Mouse (Mus musculus) heart, postnatal 14 days (tissue): ENCODE results near the gene March6. TPM values are rescaled to one million over a fixed set of nuclear protein-coding genes. Genes with fewer than 3 reads are reported as not detected.

Experiments
- DNase-seq, 2 experiments: peaks; one replicate each; pipeline ENCODE4 v3.0.0; 2021 to 2022
- intact Hi-C: fragments of 180-260 bp; cut with DNase I; formaldehyde crosslinking; loops from one replicate; pipeline ENCODE4 v1.15.1; 2025
- total RNA-seq, 2 experiments: library from RNA; stranded (reverse); gene quantifications; 2 replicates each; pipeline ENCODE4 v1.2.3; 2021

The March6 gene
- total RNA-seq, 2 experiments from 2014 or later = 106 to 108 TPM

DNA sequence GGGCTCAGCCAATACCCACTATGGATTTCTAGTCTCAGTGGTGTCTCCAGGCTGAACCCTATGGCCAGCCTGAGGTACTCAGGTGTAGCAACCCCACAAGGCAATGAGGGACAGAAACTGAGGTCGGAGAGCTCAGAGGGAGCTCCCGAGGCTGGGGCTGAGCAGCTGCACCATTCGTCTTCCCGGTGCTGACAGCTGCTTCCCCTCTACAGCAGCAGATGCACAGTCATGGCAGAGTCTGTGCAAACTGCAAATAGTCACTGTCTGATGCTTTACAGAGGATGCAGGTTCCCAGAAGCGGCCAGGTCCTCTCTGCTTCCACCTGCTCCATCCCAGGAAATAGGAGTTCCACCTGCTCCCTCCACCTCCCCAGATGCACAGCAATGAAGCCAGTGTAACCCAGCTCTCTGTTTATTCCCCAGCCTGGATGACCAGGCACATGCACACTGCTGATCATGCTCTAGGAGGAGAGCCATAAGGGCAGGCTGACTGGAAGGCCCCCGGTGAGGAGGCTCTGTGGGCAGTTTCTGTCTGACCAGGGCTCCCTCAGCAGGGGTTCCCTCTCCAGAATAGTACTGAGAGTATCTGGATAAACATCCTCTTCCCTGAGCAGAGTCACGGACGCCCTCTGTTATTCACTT, 104.7 kb downstream of the March6 start:
- no peak for DNase-seq

DNA sequence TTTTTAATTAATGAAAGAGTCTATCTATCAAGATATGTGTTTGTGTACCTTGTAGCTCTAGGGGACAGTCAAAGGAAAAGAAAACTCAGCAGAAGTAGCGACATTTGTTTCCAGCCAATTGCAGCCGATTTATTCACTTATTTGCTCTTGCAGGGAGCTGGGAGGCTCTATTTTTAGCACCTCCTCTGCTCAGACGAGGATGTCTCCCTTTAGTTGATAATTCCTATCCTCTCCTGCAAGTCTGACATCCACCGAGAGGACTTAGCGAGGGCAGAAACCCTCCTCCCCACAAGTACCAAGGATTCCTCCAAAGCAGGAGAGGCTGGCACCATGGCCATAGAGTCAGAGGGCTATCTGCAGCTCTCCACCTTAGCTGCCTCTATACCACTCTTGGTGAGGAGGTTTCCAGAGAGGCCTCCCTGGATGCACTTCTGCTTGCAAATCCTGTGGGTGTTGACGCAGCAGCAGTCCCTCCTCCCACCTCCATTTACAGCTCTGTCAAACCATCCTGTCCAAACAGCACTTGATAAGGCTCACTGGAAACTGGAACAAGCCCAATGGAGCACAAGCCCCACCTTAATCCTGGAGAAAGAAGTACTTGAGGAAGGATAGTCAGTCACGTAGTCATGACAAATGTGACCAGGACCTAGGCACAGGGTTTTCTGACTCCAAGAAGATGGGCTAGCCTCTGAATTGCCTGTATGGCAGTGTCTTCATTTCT, 108.0 kb downstream of the March6 start:
- intact Hi-C loops = no loop called here
- no peak for DNase-seq

More for the DNA sequence above, 104.7 kb downstream of the March6 start:
- intact Hi-C loops = no loop called here

DNA sequence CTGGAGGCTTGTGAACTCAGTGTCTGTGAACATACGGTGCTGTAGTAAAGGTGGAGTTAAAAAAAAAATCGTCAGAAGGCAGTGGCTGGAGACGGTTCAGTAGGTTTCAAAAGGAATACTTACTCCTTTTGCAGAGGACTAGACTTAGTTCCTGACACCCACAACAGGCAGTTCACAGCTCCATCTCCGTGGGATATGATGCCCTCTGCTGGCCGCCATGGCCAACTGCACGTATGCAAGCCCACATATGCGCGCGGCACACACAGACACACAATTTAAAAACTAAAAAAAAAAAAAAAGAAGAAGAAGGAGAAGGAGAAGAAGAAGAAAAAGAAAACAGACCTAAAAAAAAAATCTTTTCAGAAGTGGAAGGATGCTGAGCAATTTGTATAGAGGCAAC, 111.8 kb downstream of the March6 start:
- peak; percentile 42 to 61 for DNase-seq
- intact Hi-C loops = loop anchor here (2.0 kb wide), 2 partner anchors 52 to 102 kb away; partner anchors contain the start of gene Ankrd33b

DNA sequence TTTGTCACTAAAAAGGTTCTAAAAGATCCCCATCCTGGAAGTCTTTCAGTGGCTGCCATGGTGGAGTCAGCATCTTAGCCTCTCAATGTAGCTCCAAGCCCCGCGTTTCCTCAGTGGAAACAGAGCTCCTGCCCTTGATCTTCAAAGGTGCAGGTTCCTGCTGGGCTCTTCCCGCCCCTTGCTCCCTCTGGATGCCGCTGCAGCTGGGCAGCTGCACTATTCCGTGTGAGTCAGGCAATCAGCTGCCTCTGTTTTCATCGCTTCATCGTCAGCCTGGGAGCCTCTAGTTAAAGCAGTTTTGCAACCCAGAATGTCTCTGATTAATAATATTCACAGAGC, 112.2 kb downstream of the March6 start:
- no peak for DNase-seq
- intact Hi-C loops = loop anchor here (2.0 kb wide), 2 partner anchors 52 to 102 kb away; partner anchors contain the start of gene Ankrd33b

DNA sequence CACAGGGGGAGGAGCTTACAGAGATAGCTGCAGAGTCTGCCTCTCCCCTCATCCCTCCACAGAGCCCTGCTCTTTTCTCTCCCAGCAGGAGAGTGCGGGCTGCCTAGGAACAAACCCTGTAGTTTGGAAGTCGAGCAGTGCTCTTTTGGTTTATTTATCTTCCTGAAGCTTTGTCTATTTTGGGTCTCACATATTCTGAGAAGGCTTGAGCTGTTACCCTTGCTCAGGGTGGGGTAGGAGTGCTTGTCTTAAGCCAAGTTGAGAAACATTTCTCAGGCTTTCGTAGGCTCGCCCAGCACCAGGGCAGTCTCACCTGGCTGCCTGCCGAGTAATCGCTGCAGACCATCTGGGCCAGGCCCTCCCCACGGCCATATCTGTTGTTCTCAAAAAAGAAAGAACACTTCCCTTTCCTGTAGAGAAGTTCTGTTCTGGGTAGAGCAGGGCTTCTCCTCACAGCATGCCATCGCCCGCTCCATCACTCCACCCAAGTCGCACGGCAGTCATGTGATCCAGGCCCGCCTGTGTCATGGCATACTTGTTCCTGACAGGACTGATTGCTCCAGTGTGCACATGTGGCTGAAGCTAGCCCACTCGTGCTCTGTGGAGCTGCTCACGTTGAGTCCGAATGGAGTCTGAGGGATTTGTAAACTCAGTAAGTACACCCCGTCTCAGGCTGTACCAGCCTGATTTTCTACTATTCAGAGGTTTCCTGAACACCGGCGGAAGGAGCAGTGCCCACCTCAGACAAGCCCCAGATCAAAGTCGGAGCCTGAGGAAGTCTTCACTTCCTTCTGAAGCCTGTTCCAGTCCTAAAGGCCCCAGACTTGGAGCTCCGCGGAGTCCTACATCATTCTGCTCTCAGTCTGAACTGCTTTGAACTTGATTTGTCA, 112.8 kb downstream of the March6 start:
- peak; percentile 58 to 64 for DNase-seq

GRCm38 (mm10) chr15:31417409-31417795, 113.5 kb downstream of the March6 start:
- intact Hi-C loops = no loop called here
- DNase-seq = no peak

More for the DNA sequence above, 112.8 kb downstream of the March6 start:
- intact Hi-C loops = loop anchor here (2.0 kb wide), 2 partner anchors 51 to 101 kb away; partner anchors contain the start of gene Ankrd33b

DNA sequence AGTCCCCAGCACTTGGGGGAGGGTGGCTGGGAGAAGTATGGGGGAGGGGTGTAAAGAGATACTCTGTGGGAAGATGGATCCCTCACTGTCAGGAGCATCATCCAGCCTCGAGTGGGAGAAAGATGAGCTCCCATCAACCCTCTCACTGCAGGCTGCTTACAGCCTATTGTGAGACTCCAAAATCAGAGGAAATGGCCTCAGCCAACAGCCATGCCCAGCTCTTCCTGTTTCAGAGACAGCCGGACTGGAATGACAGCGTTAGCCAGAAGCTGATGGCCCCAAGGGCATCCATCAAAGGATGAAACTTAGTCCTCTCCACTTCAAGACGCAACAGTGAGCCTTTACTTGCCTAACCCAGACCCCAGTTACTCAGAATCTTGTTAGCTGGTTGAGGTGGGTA, 115.7 kb downstream of the March6 start:
- intact Hi-C loops = no loop called here
- DNase-seq = no peak

DNA sequence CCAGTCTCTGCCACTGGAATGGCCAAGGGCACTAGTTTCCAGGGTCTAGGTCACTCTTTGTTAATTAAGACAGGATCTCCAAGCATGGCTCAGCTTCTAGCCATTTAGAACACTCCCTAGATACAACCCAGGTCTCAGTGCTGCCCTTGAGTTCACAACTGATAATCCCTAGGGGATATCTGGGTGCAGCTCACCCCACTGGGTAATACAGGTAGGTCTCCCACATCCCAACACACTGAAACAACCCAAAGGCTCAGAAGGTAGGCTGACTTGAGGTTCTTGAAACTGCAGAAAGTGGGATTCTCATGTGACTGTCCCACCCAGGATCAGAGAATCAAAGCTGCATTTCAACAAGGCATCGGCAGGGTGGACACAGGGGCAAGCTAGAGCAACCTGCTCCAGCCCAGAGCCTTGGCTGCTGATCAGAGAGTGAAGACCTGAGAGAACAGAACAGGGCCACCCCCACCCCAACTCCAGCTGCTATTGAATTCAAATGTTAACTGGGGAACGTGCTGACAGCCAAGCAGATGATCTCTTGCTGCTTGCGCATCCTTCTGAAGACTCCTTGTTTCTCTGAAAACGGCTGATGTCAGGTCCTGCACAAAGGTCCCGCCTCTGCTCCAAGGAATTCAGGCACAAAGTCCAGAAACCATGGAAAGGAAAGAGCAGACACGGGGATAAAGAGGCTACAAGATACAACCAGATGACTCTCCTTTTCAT, 116.5 kb downstream of the March6 start:
- DNase-seq = no peak
- intact Hi-C loops = no loop called here

DNA sequence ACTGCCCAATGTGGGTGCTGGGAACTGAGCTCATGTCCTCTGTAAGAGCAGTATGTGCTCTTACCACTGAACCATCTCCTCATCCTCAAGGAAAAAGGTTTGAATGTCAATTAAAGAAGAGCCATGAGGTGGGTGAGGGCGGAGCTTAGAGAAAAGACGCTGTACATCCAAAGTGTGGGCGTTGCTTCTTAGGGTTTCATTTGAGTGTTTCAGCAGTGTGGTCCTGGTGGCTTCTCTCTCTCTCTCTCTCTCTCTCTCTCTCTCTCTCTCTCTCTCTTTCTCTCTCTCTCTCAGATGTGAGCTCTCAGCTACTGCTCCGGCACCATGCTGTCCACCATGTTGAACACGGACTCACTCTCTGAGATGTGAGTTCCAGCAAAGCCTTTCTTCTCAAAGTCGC, 117.2 kb downstream of the March6 start:
- DNase-seq = no peak
- intact Hi-C loops = no loop called here

- DNase-seq = peak in 1 of 2 experiments; percentile 44
- intact Hi-C loops = no loop called here
Measured at GRCm38 (mm10) chr15:31412933-31413332, 117.9 kb downstream of the March6 start.

GRCm38 (mm10) chr15:31412436-31412835, 118.4 kb downstream of the March6 start:
- intact Hi-C loops = no loop called here
- no peak for DNase-seq

GRCm38 (mm10) chr15:31407490-31407889, 123.4 kb downstream of the March6 start:
- intact Hi-C loops = no loop called here
- no peak for DNase-seq

- intact Hi-C loops = no loop called here
- DNase-seq = no peak
Measured at GRCm38 (mm10) chr15:31406881-31407280, 124.0 kb downstream of the March6 start.

Other genes with a start within 250 kb of the March6 start
- gene Ankrd33b, start 163.3 kb downstream of the March6 start, total RNA-seq = 10 to 100 TPM; 21.8 TPM
- under 1 TPM in 1 of 2 experiments, not detected in 1; 0.29 TPM for gene Ropn1l, start 77.3 kb downstream of the March6 start, total RNA-seq
- 10 to 100 TPM; 25.6 to 26.5 TPM for gene Cmbl, start 34.3 kb upstream of the March6 start, total RNA-seq
- 100 to 1,000 TPM; 144 to 154 TPM for gene Cct5, start 70.8 kb upstream of the March6 start, total RNA-seq
- gene Fam173b, start 70.8 kb upstream of the March6 start, total RNA-seq = 10 to 100 TPM; 17.1 to 19.9 TPM